Mouse (Mus musculus) liver, embryonic 14.5 days (tissue): ENCODE results near the gene Gjc3. TPM values are rescaled to one million over a fixed set of nuclear protein-coding genes. Genes with fewer than 3 reads are reported as not detected.
A peak's percentile ranks its signal among the peaks of the same experiment; 100 is the strongest.

Source experiments
- ATAC-seq: fragments of 200-750 bp; cut with Nextera tagmentation; 2 replicates; pipeline ENCODE4 v1.8.0; 2017; ENCODE audit warnings: moderate number of reproducible peaks, mild to moderate bottlenecking, moderate library complexity; ENCODE audit not compliant: insufficient read depth
- DNase-seq, 3 experiments: peaks; one replicate each; pipeline ENCODE4 v3.0.0-alpha.2; 2012 to 2013; ENCODE audit warnings: low read depth in 3 of 3, low spot score in 3 of 3
- H3K27ac ChIP-seq: fragments of 300-500 bp; sonication (generic); 2 replicates; pipeline ENCODE4 v1.5.1; 2014; ENCODE audit warnings: moderate library complexity, mild to moderate bottlenecking, control low read depth, inconsistent platforms
- H3K27me3 ChIP-seq: fragments of 300-500 bp; sonication (generic); 2 replicates; pipeline ENCODE4 v1.6.1; 2014; ENCODE audit warnings: mild to moderate bottlenecking, low read length, moderate library complexity; ENCODE audit not compliant: control insufficient read depth, insufficient read depth
- H3K36me3 ChIP-seq: fragments of 300-500 bp; sonication (generic); replicated peaks from 2 replicates; pipeline ENCODE4 v1.6.1; 2014; ENCODE audit warnings: low read depth; ENCODE audit not compliant: control insufficient read depth, insufficient read depth
- H3K4me1 ChIP-seq, 2 experiments: fragments of 200-500 bp in 1 of 2; fragments of 300-500 bp in 1 of 2; sonication (generic) in 1 of 2; replicated peaks; 2 replicates each; pipeline ENCODE4 v1.6.1; 2012 to 2014; ENCODE audit warnings: antibody characterized with exemption in 1 of 2, inconsistent platforms in 1 of 2, low read length in 1 of 2; ENCODE audit not compliant: control insufficient read depth in 2 of 2, insufficient read depth in 2 of 2
- H3K4me2 ChIP-seq: fragments of 300-500 bp; sonication (generic); 2 replicates; pipeline ENCODE4 v1.6.1; 2014; ENCODE audit warnings: low read depth, mild to moderate bottlenecking, control low read depth, moderate library complexity
- H3K4me3 ChIP-seq, 2 experiments: fragments of 200-500 bp in 1 of 2; fragments of 300-500 bp in 1 of 2; sonication (generic) in 1 of 2; 2 replicates each; pipeline ENCODE4 v1.5.1; 2012 to 2014; ENCODE audit warnings: low read depth in 2 of 2, low read length in 2 of 2, mild to moderate bottlenecking in 2 of 2, control low read depth in 1 of 2, inconsistent platforms in 1 of 2, moderate library complexity in 1 of 2; ENCODE audit not compliant: insufficient read depth in 1 of 2
- H3K9ac ChIP-seq: fragments of 300-500 bp; sonication (generic); replicated peaks from 2 replicates; pipeline ENCODE4 v1.6.1; 2014; ENCODE audit warnings: mild to moderate bottlenecking, control low read depth, moderate library complexity
- H3K9me3 ChIP-seq: fragments of 300-500 bp; sonication (generic); 2 replicates; pipeline ENCODE4 v1.6.1; 2016; ENCODE audit warnings: low read length, mixed read lengths; ENCODE audit not compliant: control insufficient read depth
- CTCF ChIP-seq: IDR thresholded peaks from 2 replicates; pipeline ENCODE4 v1.5.1; 2016; ENCODE audit warnings: antibody characterized with exemption, low read depth, control low read depth
- EP300 ChIP-seq: IDR thresholded peaks from 2 replicates; pipeline ENCODE4 v1.6.1; 2016; ENCODE audit warnings: antibody characterized with exemption, low read depth
- WGBS: fragments of 180-500 bp; shearing (Covaris S2); extraction: QIAGEN DNeasy Blood & Tissue Kit; methylation state at CpG from one replicate; pipeline ENCODE4 v1.1.7; 2014; ENCODE audit not compliant: insufficient replicate concordance; 5-methylcytosine and 5-hydroxymethylcytosine counted together
- polyA plus RNA-seq, 2 experiments: library from polyadenylated mRNA; depleted of rRNA in 1 of 2; stranded (reverse) in 1 of 2; unstranded in 1 of 2; fragments of >200 nt; fragmentation: Nextera tagmentation in 1 of 2; extraction: Ambion mirVana in 1 of 2; gene quantifications; 2 replicates each; pipeline versions ENCODE4 v1.2.1 to v1.2.3; 2012 to 2014

Gjc3 gene
- polyA plus RNA-seq, 2 experiments: 0.01 TPM; not detected in 1

- WGBS: 63% methylated on average over 2 of the region's 2 CpGs
- Histone ChIP-seq H3K9ac (no peak overlapping the region), H3K4me1 (peaks cover 0 to 3% of the 10 kb centered on the region in 2 experiments; a peak in 1 of 4 replicates), H3K36me3 (no peaks in the 10 kb centered on the region), H3K27ac (no peak overlapping the region), H3K4me2 (no peak overlapping the region), H3K27me3 (no peaks in the 10 kb centered on the region), H3K4me3 (no peak overlapping the region), H3K9me3 (no peaks in the 10 kb centered on the region)
- DNase-seq: no peak
- no peak for ATAC-seq
- TF ChIP-seq CTCF (no peak), EP300 (no peak)
These were observed 16.2 kb upstream of the Gjc3 start for GRCm38 (mm10) chr5:137979081-137979480.

- Histone ChIP-seq H3K9ac (no peak overlapping the region), H3K27ac (no peak overlapping the region), H3K4me1 (peaks cover 0 to 3% of the 10 kb centered on the region in 2 experiments; a peak in 1 of 4 replicates), H3K36me3 (no peaks in the 10 kb centered on the region), H3K4me3 (no peak overlapping the region), H3K9me3 (no peaks in the 10 kb centered on the region), H3K4me2 (no peak overlapping the region), H3K27me3 (no peaks in the 10 kb centered on the region)
- ATAC-seq (no peak), DNase-seq (no peak)
- whole genome bisulfite sequencing: 28% methylated on average over 1 of the region's 1 CpGs
- TF ChIP-seq EP300 (no peak), CTCF (no peak)
These were observed 14.4 kb upstream of the Gjc3 start for GRCm38 (mm10) chr5:137977291-137977690.

DNA sequence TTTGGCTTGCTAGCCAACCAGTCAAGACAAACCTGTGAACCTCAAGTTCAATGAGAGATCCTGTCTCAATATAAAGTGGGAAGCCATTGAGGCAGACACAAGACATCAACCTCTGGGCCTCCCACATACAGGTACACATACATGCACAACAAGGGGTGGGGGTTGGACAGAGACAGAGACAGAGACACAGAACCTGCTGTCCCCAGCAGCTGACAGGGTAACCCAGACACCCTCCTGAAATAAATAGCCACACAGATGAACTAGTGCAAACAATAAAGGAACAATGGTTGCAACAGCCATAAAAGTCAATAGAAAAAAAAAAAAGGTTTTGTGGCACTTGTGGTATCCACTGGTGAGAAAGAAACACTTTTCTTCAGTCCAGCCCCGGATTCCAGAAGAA is 12.5 kb upstream of the Gjc3 start:
- Histone ChIP-seq H3K4me2 (no peak overlapping the region), H3K4me3 (no peak overlapping the region), H3K9ac (no peak overlapping the region), H3K27me3 (no peaks in the 10 kb centered on the region), H3K4me1 (peaks cover 0 to 3% of the 10 kb centered on the region in 2 experiments; a peak in 1 of 4 replicates), H3K9me3 (no peaks in the 10 kb centered on the region), H3K36me3 (no peaks in the 10 kb centered on the region), H3K27ac (no peak overlapping the region)
- WGBS: 23% methylated on average over 1 of the region's 1 CpGs
- ATAC-seq (no peak), DNase-seq (no peak)
- no peak for TF ChIP-seq CTCF
- TF ChIP-seq EP300: no peak

DNA sequence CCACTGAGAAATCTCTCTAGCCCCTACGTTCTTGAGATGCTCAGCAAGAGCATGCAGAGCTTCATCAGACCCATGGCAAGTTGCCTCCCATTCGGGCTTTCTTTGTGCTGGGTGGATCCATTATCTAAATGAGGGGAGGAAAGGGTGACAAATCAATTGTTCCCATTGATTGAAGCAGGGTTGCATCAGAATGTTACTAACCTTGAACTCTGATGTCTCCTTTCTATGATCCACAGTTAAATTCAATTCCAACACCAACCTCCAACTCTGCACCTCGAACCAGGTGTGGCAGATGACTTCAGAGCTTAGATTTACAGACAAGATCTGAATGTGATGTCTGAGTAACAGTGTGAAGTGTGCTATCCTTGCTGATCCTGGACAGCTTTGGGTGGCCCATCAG is 11.8 kb upstream of the Gjc3 start:
- DNase-seq (no peak), ATAC-seq (no peak)
- no peaks in the 10 kb centered on the region for H3K27me3 ChIP-seq
- H3K4me1 ChIP-seq: peaks cover 0 to 3% of the 10 kb centered on the region in 2 experiments; a peak in 1 of 4 replicates
- TF ChIP-seq CTCF (no peak), EP300 (no peak)
- WGBS: 31% methylated on average over 3 of the region's 3 CpGs
- H3K9me3 ChIP-seq: no peaks in the 10 kb centered on the region
- no peak overlapping the region for H3K4me2 ChIP-seq
- H3K27ac ChIP-seq: no peak overlapping the region
- H3K36me3 ChIP-seq: no peaks in the 10 kb centered on the region
- H3K9ac ChIP-seq: no peak overlapping the region
- no peak overlapping the region for H3K4me3 ChIP-seq

DNA sequence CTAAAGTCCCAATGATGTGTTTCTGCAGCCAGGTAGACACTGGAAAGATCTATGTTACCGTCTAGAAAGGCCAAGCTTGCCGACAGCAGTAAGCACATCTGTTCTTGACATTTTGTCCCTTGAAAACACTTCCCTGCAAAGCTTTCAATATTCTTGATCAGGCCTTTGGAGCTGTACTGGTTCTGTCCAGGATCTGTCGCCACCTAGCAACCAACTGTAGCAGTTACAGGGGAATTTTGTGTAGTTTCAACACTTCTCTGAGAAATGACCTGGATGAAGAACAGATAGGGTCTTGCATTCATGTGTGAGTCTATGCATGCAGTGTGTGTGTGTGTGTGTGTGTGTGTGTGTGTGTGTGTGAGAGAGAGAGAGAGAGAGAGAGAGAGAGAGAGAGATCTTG is 10.8 kb upstream of the Gjc3 start:
- Histone ChIP-seq H3K9ac (no peak overlapping the region), H3K27ac (no peak overlapping the region), H3K36me3 (no peaks in the 10 kb centered on the region), H3K4me3 (no peak overlapping the region), H3K9me3 (no peaks in the 10 kb centered on the region), H3K27me3 (no peaks in the 10 kb centered on the region), H3K4me1 (peaks cover 0 to 3% of the 10 kb centered on the region in 2 experiments; a peak in 1 of 4 replicates), H3K4me2 (no peak overlapping the region)
- WGBS: 44% methylated on average over 3 of the region's 3 CpGs
- DNase-seq: no peak
- no peak for TF ChIP-seq EP300
- peak; percentile 47 for TF ChIP-seq CTCF
- no peak for ATAC-seq
